Mouse (Mus musculus): Measurements from ENCODE around the gene Ifrd2.
A peak's percentile ranks its signal among the peaks of the same experiment; 100 is the strongest.

The Ifrd2 gene

GRCm38 (mm10) chr9:107586974-107587832 is at the start of gene Ifrd2:
TSS of gene Ifrd2 (plus strand) at chr9:107587642.
- DNase-seq (ENCODE audit: low spot score) = peak; percentile 95

- no peak for DNase-seq (ENCODE audit: low spot score)
Measured at GRCm38 (mm10) chr9:107538231-107538630, 49.2 kb upstream of the Ifrd2 start.

DNA sequence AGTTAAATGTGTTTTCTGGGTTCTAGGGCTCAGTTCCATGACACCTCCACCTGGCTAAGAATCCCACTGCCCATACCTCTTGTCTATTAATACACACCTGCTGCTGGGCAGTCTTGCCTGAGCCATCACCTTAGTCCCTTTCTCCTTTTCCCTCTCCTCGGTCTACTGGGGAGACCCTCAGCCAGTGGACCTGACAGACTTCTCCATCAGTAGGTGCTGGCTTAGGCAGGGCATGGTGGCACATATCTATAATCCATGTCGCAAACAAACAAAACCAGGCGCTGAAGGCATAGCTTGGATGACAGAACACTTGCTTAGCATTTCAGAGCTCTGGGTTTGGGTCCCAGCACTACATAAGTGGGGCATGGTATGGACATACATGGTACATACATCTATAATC is 48.7 kb upstream of the Ifrd2 start:
- no peak for DNase-seq (ENCODE audit: low spot score)

DNA sequence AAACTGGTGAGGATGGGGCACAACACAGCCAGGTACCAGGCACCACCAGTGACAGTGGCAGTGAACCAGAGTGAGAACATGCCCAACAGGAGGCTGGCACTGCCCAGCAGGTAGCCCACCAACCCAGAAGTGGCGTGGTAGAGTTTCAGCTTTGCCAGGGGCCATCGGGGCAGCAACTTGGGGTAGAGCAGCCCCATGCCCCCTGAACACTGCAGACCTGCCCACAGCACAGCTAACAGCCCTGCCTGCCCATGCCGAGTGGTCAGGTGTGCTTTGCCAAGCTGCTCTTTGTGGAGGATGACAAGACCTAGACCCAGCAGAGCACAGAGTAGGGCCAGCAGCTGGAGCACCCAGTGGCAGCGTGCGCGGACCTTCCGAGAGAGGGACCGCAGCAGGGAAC is 47.5 kb upstream of the Ifrd2 start:
- DNase-seq (ENCODE audit: low spot score) = no peak

DNA sequence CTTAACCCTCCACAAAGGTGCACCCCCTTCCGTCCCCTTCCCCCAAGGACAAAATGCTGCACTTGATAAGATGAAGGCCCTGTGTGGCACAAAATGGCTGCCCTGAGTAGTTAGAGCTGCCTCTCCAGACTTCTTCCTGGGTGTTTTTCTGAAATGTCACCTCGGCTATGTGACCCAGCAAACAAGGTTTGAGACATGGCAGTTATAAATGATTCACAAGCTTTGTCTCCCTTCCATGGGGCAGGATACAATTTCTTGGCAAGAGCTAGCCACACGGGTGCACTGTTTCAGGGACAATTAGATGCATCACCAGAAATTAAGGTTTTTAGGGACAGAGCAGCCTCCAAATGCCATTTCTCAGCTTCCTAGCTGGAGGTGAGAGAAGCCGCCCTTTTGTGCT is 47.0 kb upstream of the Ifrd2 start:
- no peak for DNase-seq (ENCODE audit: low spot score)

GRCm38 (mm10) chr9:107541005-107541404 is 46.4 kb upstream of the Ifrd2 start:
- DNase-seq (ENCODE audit: low spot score) = no peak

GRCm38 (mm10) chr9:107541474-107542351 is 45.7 kb upstream of the Ifrd2 start, which contains the start of the genes Cyb561d2 and Nprl2:
TSS of gene Cyb561d2 (minus strand) at chr9:107542193.
TSS of gene Nprl2 (plus strand) at chr9:107542226.
- DNase-seq (ENCODE audit: low spot score) = peak; percentile 96

GRCm38 (mm10) chr9:107542352-107542686 is 45.1 kb upstream of the Ifrd2 start:
- DNase-seq (ENCODE audit: low spot score) = no peak

GRCm38 (mm10) chr9:107542721-107543120 is 44.7 kb upstream of the Ifrd2 start:
- no peak for DNase-seq (ENCODE audit: low spot score)

- DNase-seq (ENCODE audit: low spot score) = no peak
Measured at GRCm38 (mm10) chr9:107543299-107543698, 44.1 kb upstream of the Ifrd2 start.

DNA sequence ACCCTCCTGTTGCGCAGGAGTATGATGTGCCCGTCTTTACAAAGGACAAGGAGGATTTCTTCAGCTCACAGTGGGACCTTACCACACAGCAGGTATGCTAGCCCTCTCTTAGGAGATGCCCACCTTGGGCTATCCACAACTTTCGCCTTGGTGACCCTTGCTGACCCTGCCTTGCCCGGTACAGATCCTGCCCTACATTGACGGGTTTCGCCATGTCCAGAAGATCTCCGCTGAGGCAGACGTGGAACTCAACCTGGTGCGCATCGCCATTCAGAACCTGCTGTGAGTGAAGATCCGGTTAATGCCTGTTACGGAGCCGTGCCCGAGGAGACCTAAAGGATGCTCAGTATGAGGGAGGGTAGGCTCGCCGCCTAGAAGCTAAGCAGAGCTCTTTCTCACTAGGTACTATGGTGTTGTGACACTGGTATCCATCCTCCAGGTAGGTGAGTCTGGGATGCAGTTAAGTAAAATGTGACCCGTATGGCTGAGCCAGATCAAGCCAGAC is 43.2 kb upstream of the Ifrd2 start:
- no peak for DNase-seq (ENCODE audit: low spot score)

DNA sequence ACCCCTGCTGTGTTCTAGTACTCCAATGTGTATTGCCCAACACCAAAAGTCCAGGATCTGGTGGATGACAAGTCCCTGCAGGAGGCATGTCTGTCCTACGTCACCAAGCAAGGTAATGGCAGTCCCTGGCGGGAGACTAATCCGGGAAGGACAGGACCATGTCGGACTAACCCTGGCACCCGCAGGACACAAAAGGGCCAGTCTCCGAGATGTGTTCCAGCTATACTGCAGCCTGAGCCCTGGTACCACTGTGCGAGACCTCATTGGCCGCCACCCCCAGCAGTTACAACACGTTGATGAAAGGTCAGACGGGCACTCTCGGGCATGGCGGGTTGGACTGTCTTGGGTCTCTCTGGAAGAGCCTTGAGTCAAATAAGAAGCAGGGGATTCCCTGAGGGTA is 42.7 kb upstream of the Ifrd2 start:
- DNase-seq (ENCODE audit: low spot score) = no peak

- DNase-seq (ENCODE audit: low spot score) = no peak
Measured at GRCm38 (mm10) chr9:107545199-107545598, 42.2 kb upstream of the Ifrd2 start.

GRCm38 (mm10) chr9:107545602-107546001 is 41.8 kb upstream of the Ifrd2 start:
- peak; percentile 89 for DNase-seq (ENCODE audit: low spot score)

DNA sequence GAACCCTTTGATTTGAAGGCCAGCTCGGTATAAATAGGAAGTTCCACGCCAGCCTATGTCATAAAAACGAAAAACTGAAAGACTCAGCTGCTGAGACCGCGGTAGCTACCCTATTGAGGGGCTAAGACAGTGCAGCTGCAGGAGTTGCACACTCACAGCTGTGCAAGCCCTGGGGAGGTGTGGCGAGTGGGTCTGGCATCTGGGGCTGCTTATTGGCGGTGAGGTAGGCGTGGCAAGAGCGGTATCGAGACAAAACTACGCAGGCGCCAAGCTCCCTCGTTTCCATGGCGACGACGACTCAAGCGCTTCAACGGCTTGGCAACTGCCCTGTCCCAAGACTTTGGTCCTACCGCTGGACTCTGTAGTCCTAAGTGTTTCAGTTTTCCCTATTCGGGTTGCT is 40.4 kb upstream of the Ifrd2 start, which contains the start of gene Zmynd10:
Gene Zmynd10 (plus strand): TSS at position 273 of the 400 bp plus-strand sequence.
- peak; percentile 92 for DNase-seq (ENCODE audit: low spot score)

DNA sequence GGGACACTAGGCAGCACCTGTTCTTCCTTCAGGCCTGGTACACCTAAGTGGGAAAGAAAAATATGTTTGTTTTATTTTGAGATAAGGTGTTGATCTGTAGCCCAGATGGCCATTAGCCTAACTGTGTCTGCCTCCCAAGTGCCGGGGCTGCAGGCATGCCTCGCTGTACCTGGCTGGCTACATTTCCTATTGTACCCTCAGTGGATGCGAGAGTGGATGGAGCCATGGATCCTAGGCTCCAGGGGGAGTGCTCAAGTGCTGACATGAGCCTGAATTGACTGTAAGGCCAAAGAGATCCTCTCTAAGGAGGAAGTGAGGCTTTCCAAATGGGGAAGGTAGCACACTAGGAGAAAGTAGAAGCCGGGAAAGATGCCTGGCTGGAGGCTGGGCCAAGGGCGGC is 39.5 kb upstream of the Ifrd2 start:
- DNase-seq (ENCODE audit: low spot score) = no peak

DNA sequence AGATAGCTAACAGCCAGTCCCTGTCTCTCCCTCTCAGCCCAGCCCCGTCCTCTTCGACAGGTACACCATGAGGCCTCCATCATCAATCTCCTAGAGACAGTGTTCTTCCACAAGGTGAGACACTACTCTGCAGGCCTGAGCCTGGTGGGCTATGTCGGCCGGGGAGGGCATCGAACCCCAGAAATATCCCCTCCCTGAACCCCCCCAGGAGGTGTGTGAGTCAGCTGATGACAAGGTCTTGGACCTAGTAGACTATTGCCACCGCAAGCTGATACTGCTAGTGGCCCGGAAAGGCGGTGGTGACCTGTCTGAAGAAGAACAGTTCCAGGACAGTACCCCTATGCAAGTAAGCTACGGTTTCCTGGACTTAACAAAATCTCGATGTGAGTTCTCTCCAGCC is 38.6 kb upstream of the Ifrd2 start:
- DNase-seq (ENCODE audit: low spot score) = no peak

DNA sequence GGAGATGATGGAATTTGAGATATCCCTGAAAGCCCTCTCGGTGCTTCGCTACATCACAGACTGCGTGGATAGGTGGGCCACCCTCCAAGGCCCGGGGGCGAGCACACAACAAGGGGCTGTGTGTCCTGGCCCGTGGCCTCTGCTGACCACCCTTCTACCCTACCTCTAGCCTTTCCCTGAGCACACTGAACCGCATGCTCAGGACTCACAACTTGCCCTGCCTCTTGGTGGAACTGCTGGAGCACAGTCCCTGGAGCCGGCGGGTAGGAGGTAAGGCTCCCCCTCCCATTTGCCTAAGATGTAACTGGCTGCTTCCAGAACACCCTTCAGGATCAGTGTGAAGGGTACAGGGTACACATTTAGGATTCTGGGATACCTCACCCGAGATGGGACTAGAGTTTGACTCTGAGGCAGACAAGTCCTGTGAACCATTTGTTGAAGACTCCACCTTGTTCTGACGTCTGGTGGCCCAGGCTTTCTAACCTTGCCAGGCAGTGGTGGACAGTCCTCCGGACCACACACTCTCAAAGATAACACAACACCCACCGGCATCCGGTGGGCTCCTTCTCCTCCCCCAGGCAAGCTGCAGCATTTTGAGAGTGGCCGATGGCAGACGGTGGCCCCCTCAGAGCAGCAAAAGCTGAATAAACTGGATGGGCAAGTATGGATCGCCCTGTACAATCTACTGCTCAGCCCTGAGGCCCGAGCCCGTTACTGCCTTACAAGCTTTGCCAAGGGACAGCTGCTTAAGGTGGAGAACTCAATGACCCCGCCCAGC is 38.0 kb upstream of the Ifrd2 start:
- no peak for DNase-seq (ENCODE audit: low spot score)

DNA sequence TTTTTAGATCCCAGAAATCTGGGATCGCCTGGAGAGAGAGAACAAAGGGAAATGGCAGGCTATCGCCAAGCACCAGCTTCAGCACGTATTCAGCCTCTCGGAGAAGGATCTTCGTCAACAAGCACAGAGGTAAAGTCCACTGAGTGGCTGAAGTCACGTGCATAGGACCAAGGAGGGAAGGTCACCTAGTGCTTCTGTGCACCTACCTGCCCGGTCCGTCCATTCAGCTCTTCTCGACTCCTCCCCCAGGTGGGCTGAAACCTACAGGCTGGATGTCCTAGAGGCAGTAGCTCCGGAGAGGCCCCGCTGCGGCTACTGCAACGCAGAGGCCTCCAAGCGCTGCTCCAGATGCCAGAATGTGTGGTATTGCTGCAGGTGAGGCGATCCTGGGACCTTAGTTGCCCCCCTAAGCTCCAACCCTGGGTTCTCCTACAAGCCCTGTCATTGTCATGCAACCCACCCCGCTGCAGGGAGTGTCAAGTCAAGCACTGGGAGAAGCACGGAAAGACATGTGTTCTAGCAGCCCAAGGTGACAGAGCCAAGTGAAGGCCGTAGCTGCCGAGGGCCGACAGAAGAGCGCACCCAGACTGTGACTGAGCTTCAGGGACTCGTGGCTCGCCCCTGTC is 36.8 kb upstream of the Ifrd2 start:
- DNase-seq (ENCODE audit: low spot score) = no peak

GRCm38 (mm10) chr9:107551117-107551889 is 36.1 kb upstream of the Ifrd2 start, which contains the start of gene Rassf1:
TSS of gene Rassf1 (plus strand) at chr9:107551555.
- peak; percentile 80 for DNase-seq (ENCODE audit: low spot score)
